Mouse (Mus musculus) G1E (cell line): ENCODE data around the gene Sugp2.

ENCODE experiments used
- CTCF ChIP-seq: IDR thresholded peaks from 2 replicates; pipeline ENCODE4 v1.5.1; 2012; ENCODE audit warnings: low read depth, low read length, inconsistent platforms, mixed read lengths
- GATA1 ChIP-seq: IDR thresholded peaks from 2 replicates; pipeline ENCODE4 v1.6.1; 2012; ENCODE audit warnings: borderline replicate concordance, low read length, inconsistent platforms, mixed read lengths
- POLR2AphosphoS5 ChIP-seq: IDR thresholded peaks from 2 replicates; pipeline ENCODE4 v1.6.1; 2012; ENCODE audit warnings: low read depth, low read length, inconsistent platforms; ENCODE audit not compliant: insufficient replicate concordance

GRCm38 (mm10) chr8:70247841-70248240 lies 13.8 kb downstream of the Sugp2 start:
- TF ChIP-seq CTCF (no peak), POLR2AphosphoS5 (no peak), GATA1 (no peak)
